Mouse (Mus musculus) heart, adult 8-10 months (tissue): ENCODE data around the gene Rab5b. TPM values are rescaled to one million over a fixed set of nuclear protein-coding genes. Genes with fewer than 3 reads are reported as not detected.
"Not testable (repeated sequence)": the region's sequence is repeated elsewhere in the genome, so short reads cannot be mapped to it uniquely, and the experiment has no call there.

ENCODE experiments used
- DNase-seq: peaks from one replicate; pipeline ENCODE4 v3.0.0; 2022; ENCODE audit warnings: low spot score
- total RNA-seq, 4 experiments: library from RNA; stranded (reverse); gene quantifications; 2 replicates each; pipeline ENCODE4 v1.2.4; 2022

Rab5b gene
- total RNA-seq, 4 experiments from 2014 or later = 84.0 to 87.9 (median 85.0) TPM

DNA sequence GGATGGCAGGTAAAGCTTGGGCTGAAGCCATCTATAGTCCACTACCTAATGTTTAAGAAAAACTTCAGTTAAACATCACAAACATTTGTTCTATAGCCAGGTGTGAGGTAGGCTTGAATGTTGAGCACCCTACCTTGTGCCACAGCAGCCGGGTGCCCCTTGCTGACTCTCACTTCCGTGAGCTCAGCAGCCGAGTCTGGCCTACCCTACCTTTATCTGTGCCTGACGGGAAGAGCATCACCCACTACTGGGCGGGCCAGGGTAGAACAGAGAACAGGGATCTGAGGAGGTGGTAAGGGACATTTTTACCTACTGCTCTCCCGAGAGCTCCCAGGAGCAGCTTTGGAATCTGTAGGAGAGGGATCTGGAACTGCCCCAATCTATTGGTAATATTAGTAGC, 53.3 kb downstream of the Rab5b start:
- no peak for DNase-seq

- no peak for DNase-seq
These were observed 54.2 kb downstream of the Rab5b start for GRCm38 (mm10) chr10:128641871-128642270.

DNA sequence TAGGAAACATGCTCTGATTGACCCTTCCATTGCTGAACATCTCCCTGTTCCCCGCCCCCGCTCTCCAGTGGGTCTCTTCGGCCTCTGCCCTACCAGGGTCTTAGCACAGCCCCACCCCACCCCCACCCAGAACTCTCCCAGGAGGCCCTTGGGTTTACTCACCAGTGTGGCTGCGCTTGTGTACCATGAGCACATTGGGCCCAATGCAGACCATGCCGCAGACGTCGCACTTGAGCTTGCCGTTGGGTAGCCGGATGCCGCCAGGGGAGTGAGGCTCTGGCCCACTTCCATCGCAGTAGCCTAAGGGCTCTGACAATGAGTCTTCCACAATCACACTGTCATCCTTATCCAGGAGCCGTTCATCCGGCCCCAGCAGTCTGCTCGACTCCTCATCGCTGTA, 55.2 kb downstream of the Rab5b start:
- no peak for DNase-seq

DNA sequence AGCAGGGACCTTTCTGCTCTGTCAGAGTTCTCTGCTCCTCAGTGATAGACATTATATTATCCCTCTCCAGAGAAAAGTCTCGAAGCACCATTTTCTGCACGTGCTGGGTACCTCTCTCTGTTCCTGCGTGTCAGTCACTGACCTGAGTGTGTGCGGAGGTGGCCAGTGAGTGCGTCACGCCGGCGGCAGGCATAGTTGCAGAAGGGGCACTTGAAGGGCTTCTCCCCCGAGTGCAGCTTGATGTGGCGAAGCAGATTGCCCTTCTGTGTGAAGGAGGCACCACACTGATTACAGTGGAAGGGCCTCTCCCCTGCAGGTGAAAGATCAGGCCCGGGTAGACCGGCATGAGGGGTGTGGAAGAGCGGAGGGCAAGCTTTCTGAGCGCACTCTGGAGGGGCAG, 56.1 kb downstream of the Rab5b start:
- no peak for DNase-seq

DNA sequence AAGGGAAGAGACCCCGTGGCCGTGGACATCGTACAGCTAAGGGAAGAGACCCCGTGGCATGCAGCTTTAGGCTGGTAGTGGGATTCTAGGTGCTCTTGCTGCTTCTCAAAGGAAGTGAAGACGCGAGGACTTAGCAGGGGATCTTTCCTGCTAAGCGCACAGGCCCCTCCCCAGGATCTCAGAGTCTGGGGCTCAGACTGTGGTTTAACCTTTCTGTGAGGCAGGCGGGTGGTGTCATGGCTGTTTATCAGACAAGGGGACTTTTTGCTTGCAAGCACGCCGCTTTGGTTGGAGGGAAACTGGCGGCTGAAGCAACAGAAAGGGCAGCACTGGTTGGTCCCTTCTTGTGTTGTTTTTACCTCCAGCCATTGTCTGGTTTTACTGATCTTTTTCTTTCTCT, 59.1 kb downstream of the Rab5b start:
- DNase-seq = no peak

DNA sequence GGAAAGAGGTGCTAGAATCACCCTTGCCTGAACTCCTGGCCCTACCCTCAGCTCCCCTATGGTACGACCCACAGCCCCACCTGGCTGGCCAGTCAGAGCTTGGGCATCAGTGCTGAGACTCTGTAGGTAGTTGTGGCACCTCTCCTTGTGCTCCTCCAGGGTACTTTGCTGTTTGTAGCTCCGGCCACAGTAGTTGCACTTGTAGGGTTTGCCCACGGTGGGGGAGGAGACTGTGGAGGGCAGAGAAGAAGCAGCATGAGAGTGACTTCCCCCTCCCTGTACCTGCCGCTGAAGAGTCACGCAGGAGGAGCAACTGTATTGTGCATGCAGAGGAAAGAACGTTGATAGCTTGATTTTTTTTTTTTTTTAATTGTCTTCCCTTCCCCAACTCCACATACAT, 59.5 kb downstream of the Rab5b start:
- no peak for DNase-seq

- DNase-seq = no peak
These were observed 60.4 kb downstream of the Rab5b start for GRCm38 (mm10) chr10:128635697-128636096.

DNA sequence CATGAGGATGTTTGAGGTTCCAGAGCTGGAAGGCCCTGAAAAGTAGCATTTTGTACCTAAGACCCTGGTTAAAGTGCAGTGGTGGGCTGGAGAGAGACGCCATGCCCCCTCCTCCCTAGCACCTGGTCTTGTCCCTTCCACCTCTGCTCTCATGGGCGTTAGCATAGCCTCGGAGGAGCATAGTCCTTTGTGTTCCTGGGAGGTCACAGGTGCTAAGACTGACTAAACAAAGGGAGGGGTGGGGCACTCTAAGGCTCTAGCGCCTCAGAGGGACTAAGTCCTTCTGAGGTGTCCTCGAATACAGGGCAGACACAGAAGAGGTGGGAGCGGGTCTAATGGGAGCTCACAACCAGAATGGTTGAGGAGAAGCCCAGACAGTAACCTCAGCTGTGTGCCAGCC, 64.5 kb downstream of the Rab5b start:
- DNase-seq = no peak

- not testable (repeated sequence) for DNase-seq
These were observed 65.8 kb downstream of the Rab5b start for GRCm38 (mm10) chr10:128630306-128630705.

DNA sequence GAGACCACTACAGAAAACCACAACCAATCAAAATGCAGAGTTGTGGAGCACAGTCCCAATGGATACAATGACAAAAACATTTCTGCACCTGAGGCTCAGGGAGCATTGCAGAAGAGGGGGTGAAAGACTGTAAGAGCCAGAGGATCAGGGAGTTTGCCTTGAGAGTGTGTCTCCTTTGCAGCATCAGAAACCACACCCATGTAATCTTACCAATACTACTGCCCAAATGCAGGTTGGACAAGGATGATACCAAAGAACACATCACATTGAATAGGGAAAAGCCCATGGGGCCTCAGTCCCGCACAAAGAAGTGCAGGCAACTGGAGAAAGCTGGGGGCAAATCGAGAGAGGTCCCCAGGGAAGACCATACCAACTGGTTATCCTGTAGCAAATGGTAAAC, 66.3 kb downstream of the Rab5b start:
- no peak for DNase-seq

DNA sequence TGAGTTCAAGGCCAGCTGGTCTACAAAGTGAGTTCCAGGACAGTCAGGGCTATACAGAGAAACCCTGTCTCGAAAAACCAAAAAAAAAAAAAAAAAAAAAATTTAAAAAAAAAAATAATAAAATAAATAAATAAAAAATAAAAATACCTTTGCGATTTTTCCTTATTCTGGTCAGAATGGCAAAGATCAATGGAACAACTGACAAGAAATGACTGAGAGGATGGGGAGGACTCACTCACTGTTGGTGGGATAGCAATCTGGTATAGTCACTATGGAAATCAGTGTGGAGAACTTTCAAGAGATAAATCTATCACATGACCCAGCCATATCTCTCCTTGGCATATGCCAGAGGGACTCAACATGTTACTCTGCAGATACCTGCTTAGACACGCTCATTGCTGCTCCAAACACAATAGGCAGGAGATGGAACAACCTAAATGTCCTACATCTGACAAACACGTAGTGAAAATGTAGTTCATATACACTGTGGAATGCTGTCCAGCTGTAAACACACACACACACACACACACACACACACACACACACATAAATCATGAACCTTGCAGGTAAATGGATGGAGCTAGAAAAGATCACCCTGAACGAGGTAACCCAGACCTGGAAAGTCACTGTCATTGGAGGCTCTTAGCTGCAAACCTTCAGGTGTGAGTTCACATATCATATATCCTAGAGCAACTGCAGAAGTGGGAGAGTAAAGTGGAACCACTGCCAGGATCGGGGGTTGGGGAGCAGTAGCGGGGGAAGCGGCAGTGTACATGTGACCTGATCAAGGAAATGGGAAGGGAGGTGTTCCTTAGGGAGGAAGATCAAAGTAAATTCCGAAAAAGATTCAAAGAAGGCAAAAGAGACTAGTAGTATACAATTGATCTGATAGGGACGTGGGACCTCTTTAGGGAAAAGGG, 68.4 kb downstream of the Rab5b start:
- no peak for DNase-seq

Other genes starting within 250 kb of the Rab5b start
- gene Smarcc2, start 237.0 kb downstream of the Rab5b start, total RNA-seq = 10 to 100 TPM; 76.2 to 83.2 (median 79.1) TPM
- gene Myl6, start 202.1 kb downstream of the Rab5b start, total RNA-seq = 100 to 1,000 TPM; 202 to 251 (median 236) TPM
- 1 to 10 TPM; 3.2 to 4.1 (median 3.4) TPM for gene Myl6b, start 197.6 kb downstream of the Rab5b start, total RNA-seq
- 10 to 100 TPM; 16.5 to 17.5 (median 17.1) TPM for gene Esyt1, start 170.4 kb downstream of the Rab5b start, total RNA-seq
- gene Zc3h10, start 148.5 kb downstream of the Rab5b start, total RNA-seq = 1 to 10 TPM; 5.7 to 9.9 (median 6.8) TPM
- 1,000 to 10,000 TPM; 1,313 to 1,574 (median 1,476) TPM for gene Rpl41, start 147.0 kb downstream of the Rab5b start, total RNA-seq
- 10 to 100 TPM; 35.0 to 47.9 (median 39.4) TPM for gene Pa2g4, start 130.3 kb downstream of the Rab5b start, total RNA-seq
- 1 to 10 TPM; 6.9 to 8.5 (median 7.9) TPM for gene Erbb3, start 106.6 kb downstream of the Rab5b start, total RNA-seq
- 100 to 1,000 TPM; 142 to 284 (median 234) TPM for gene Rps26, start 69.5 kb downstream of the Rab5b start, total RNA-seq
- 1 to 10 TPM in 1 of 4 experiments, under 1 TPM in 3; 0.49 to 2.3 (median 0.55) TPM for gene Ikzf4, start 50.3 kb downstream of the Rab5b start, total RNA-seq
- gene Suox, start 22.2 kb downstream of the Rab5b start, total RNA-seq = 10 to 100 TPM; 23.1 to 28.7 (median 25.9) TPM
- under 1 TPM; 0.29 to 0.79 (median 0.44) TPM for gene Pmel, start 7.9 kb upstream of the Rab5b start, total RNA-seq
- 1 to 10 TPM; 8.0 to 8.8 (median 8.5) TPM for gene Cdk2, start 8.8 kb upstream of the Rab5b start, total RNA-seq
- 10 to 100 TPM; 11.3 to 12.9 (median 12.6) TPM for gene Dgka, start 48.6 kb upstream of the Rab5b start, total RNA-seq
- gene Pym1, start 51.6 kb upstream of the Rab5b start, total RNA-seq = 10 to 100 TPM in 1 of 4 experiments, 1 to 10 TPM in 3; 7.9 to 11.1 (median 9.4) TPM
- 1 to 10 TPM; 2.2 to 2.8 (median 2.5) TPM for gene Mmp19, start 94.6 kb upstream of the Rab5b start, total RNA-seq
- 10 to 100 TPM; 34.7 to 38.9 (median 35.9) TPM for gene Dnajc14, start 107.8 kb upstream of the Rab5b start, total RNA-seq
- gene Tmem198b, start 108.1 kb upstream of the Rab5b start, total RNA-seq = 1 to 10 TPM; 4.4 to 5.6 (median 4.8) TPM
- 10 to 100 TPM; 31.5 to 40.7 (median 36.8) TPM for gene Sarnp, start 121.1 kb upstream of the Rab5b start, total RNA-seq
- 10 to 100 TPM in 1 of 4 experiments, 1 to 10 TPM in 3; 5.8 to 10.5 (median 7.0) TPM for gene Ormdl2, start 125.4 kb upstream of the Rab5b start, total RNA-seq
- gene Gdf11, start 195.5 kb upstream of the Rab5b start, total RNA-seq = 1 to 10 TPM; 1.3 to 3.0 (median 1.9) TPM
- 100 to 1,000 TPM; 121 to 171 (median 135) TPM for gene Cd63, start 204.7 kb upstream of the Rab5b start, total RNA-seq
- gene Rdh5, start 226.6 kb upstream of the Rab5b start, total RNA-seq = 1 to 10 TPM; 3.8 to 6.2 (median 5.2) TPM
- gene Bloc1s1, start 227.8 kb upstream of the Rab5b start, total RNA-seq = 100 to 1,000 TPM; 150 to 260 (median 205) TPM
- 100 to 1,000 TPM; 161 to 179 (median 167) TPM for gene Itga7, start 237.6 kb upstream of the Rab5b start, total RNA-seq